Comparison of ENCODE assay signal across 28 mouse cellular contexts in genomic region chr3:96902336-96902999, GRCm38 (mm10). TPM values are rescaled to one million over a fixed set of nuclear protein-coding genes. Genes with fewer than 3 reads are reported as not detected.
A peak's percentile ranks its signal among the peaks of the same experiment; 100 is the strongest.
DNase-seq lines count a peak whose midpoint lies in the region; ATAC-seq and TF ChIP-seq lines count a peak whose summit lies in the region.
"Had no signal": no experiment of that assay in that cellular context is flagged by ENCODE, and none has a peak within 500 bp of the region (broad histone marks: within the 10 kb centered on the region; RNA-seq: fewer than 3 reads in every experiment).

No protein-coding gene starts in this region.

- no peak for TF ChIP-seq POLR2A in liver, adult 2 months (IDR thresholded peaks at IDR 0.05; ENCODE audit: extremely low read depth, insufficient read depth, low read length)
- no peak for TF ChIP-seq POLR2A in thymus, adult 2 months (IDR thresholded peaks at IDR 0.05; ENCODE audit: control insufficient read depth, extremely low read depth, insufficient read depth, low read length, poor library complexity)

- no peak overlapping the region for H3K4me3 ChIP-seq in liver, adult 2 months (ENCODE audit: insufficient read depth, low read depth, low read length)
- H3K4me3 ChIP-seq in liver, postnatal 0 days (ENCODE audit: low read depth, low read length) = no peak overlapping the region
- H3K4me3 ChIP-seq in thymus, adult 2 months (ENCODE audit: control insufficient read depth, insufficient read depth, low read length) = no peak overlapping the region
- H3K4me3 ChIP-seq: embryonic facial prominence, embryonic 12.5 days; forebrain, embryonic 15.5 days; heart, embryonic 10.5 days; hindbrain, embryonic 13.5 days had no signal

- H3K79me2 ChIP-seq in liver, adult 2 months (ENCODE audit: control insufficient read depth, insufficient read depth, low read length) = no peaks in the 10 kb centered on the region; the same call in 1 of the 2 replicates

- no peaks in the 10 kb centered on the region for H3K27me3 ChIP-seq in liver, adult 2 months (ENCODE audit: control insufficient read depth, insufficient read depth, low read length)
- no peaks in the 10 kb centered on the region for H3K27me3 ChIP-seq in liver, postnatal 0 days (ENCODE audit: insufficient read depth, low read length)
- H3K27me3 ChIP-seq in thymus, adult 2 months (ENCODE audit: control insufficient read depth, insufficient read depth, low read length) = no peaks in the 10 kb centered on the region
- H3K27me3 ChIP-seq: forebrain, embryonic 15.5 days; Patski had no signal

- no peak for TF ChIP-seq EP300 in liver, postnatal 0 days (IDR thresholded peaks at IDR 0.05; ENCODE audit: low read depth)

- H3K27ac ChIP-seq in liver, adult 2 months (replicated peaks; ENCODE audit: insufficient read depth, low read depth, low read length) = no peak overlapping the region
- H3K27ac ChIP-seq in liver, postnatal 0 days (ENCODE audit: low read depth) = no peak overlapping the region
- no peak overlapping the region for H3K27ac ChIP-seq in thymus, adult 2 months (ENCODE audit: control insufficient read depth, insufficient read depth, low read length)
- H3K27ac ChIP-seq: embryonic facial prominence, embryonic 12.5 days; forebrain, embryonic 15.5 days; heart, embryonic 10.5 days; hindbrain, embryonic 13.5 days had no signal

- DNase-seq in heart, adult 11 months = peak; percentile 58
- DNase-seq in heart, postnatal 14 days = no peak
- DNase-seq in liver, adult 2 months (ENCODE audit: extremely low read depth, low read depth, low spot score) = peak; percentile 47
- DNase-seq in liver, postnatal 0 days = no peak
- peak; percentile 9 for DNase-seq in c-Kit-positive CD71-positive TER-119-positive erythroid progenitor cells, embryonic 14.5 days (ENCODE audit: low spot score)
- DNase-seq in large intestine, adult 2 months (ENCODE audit: low read depth, low spot score) = peak; percentile 35
- no peak for DNase-seq in thymus, adult 2 months
- no peak for DNase-seq in Muller cell, postnatal 12 days (ENCODE audit: inconsistent ontology term)
- DNase-seq: adrenal gland, postnatal 14 days; B cell, adult 2 months; cerebellum, adult 8-10 months; cerebellum, postnatal 14 days; gastrocnemius, postnatal 36 days; heart, adult 18-20 months; heart, postnatal 10 days had no signal

- no peak overlapping the region for H3K9ac ChIP-seq in liver, adult 2 months (ENCODE audit: low read depth, low read length)
- H3K9ac ChIP-seq in liver, postnatal 0 days (replicated peaks) = no peak overlapping the region
- H3K9ac ChIP-seq: embryonic facial prominence, embryonic 12.5 days; forebrain, embryonic 15.5 days; hindbrain, embryonic 13.5 days had no signal

- 43% methylated on average over 4 of the region's 4 CpGs for WGBS in liver, adult 2 months
- 67% methylated on average over 4 of the region's 4 CpGs for WGBS in liver, postnatal 0 days (ENCODE audit: insufficient replicate concordance)
- 34% methylated on average over 4 of the region's 4 CpGs for WGBS in large intestine, adult 2 months
- WGBS in thymus, adult 2 months = 98% methylated on average over 4 of the region's 4 CpGs

- ATAC-seq in liver, postnatal 0 days = no peak
- ATAC-seq: activated CD4-positive, CD25-positive, alpha-beta regulatory T cell, adult 4 months; CD4-positive, CD25-positive, alpha-beta regulatory T cell, adult 4 months; forebrain, embryonic 15.5 days; Patski had no signal

- TF ChIP-seq CTCF in liver, adult 2 months (IDR thresholded peaks at IDR 0.05; ENCODE audit: low read depth, low read length) = no peak
- TF ChIP-seq CTCF in liver, postnatal 0 days (IDR thresholded peaks at IDR 0.05; ENCODE audit: low read depth) = no peak
- TF ChIP-seq CTCF in thymus, adult 2 months (IDR thresholded peaks at IDR 0.05; ENCODE audit: borderline replicate concordance, control insufficient read depth, extremely low read depth, insufficient read depth, low read length, poor library complexity) = no peak

- peaks cover 7% of the 10 kb centered on the region for H3K36me3 ChIP-seq in liver, adult 2 months (ENCODE audit: control insufficient read depth, insufficient read depth, low read length)
- peaks cover 7% of the 10 kb centered on the region for H3K36me3 ChIP-seq in liver, postnatal 0 days (replicated peaks; ENCODE audit: insufficient read depth, low read length)
- no peaks in the 10 kb centered on the region for H3K36me3 ChIP-seq in thymus, adult 2 months (ENCODE audit: control insufficient read depth, insufficient read depth, low read length)
- H3K36me3 ChIP-seq: forebrain, embryonic 15.5 days had no signal

- H3K4me1 ChIP-seq in liver, adult 2 months (ENCODE audit: control insufficient read depth, insufficient read depth, low read length) = peaks cover 7% of the 10 kb centered on the region; the same call in 1 of the 2 replicates
- H3K4me1 ChIP-seq in liver, postnatal 0 days (ENCODE audit: insufficient read depth) = peaks cover 14% of the 10 kb centered on the region
- no peaks in the 10 kb centered on the region; the same call in 1 of the 2 replicates for H3K4me1 ChIP-seq in thymus, adult 2 months (replicated peaks; ENCODE audit: control insufficient read depth, insufficient read depth, low read length)

- no peaks in the 10 kb centered on the region for H3K9me3 ChIP-seq in liver, postnatal 0 days (ENCODE audit: low read length)
- H3K9me3 ChIP-seq: embryonic facial prominence, embryonic 12.5 days; forebrain, embryonic 15.5 days; G1E; heart, embryonic 10.5 days; hindbrain, embryonic 13.5 days had no signal

- no peak overlapping the region for H3K4me2 ChIP-seq in liver, postnatal 0 days (ENCODE audit: low read depth, low read length)
- H3K4me2 ChIP-seq: embryonic facial prominence, embryonic 12.5 days; forebrain, embryonic 15.5 days; hindbrain, embryonic 13.5 days had no signal

- intact Hi-C loops in heart, postnatal 14 days (cut with DNase I) = loop anchor here (5.0 kb wide), 1 partner anchor 85 kb away; no protein-coding TSS in a partner anchor

RNA-seq across cellular contexts. Expression of gene Gja5, which starts 2.0 kb away (rescaled TPM):
- 10 to 100 TPM; 12.2 to 18.4 TPM for total RNA-seq in heart, postnatal 14 days (2021)
- total RNA-seq in liver, adult 2 months (2014; rRNA removed) = 0.55 and 0.87 TPM in 2 replicates
- 0.51 and 0.82 TPM in 2 replicates for polyA plus RNA-seq in liver, adult 2 months (2012; rRNA removed)
- 1.4 TPM in 2 replicates for polyA plus RNA-seq in liver, postnatal 0 days (2015; fragmentation: Nextera tagmentation; extraction: Ambion mirVana)
- polyA plus RNA-seq in large intestine, adult 2 months (2012; rRNA removed) = 1.8 and 2.1 TPM in 2 replicates
- polyA plus RNA-seq in thymus, adult 2 months (2012; rRNA removed) = 1.2 and 2.1 TPM in 2 replicates
- total RNA-seq: hematopoietic stem cell, adult 5-6 weeks had no signal
- polyA plus RNA-seq: CD4-positive, CD25-positive, alpha-beta regulatory T cell, adult 4 months had no signal

RNA-seq across cellular contexts. Expression of gene Gpr89, which starts 2.7 kb away (rescaled TPM):
- 10 to 100 TPM; 19.0 to 21.0 TPM for total RNA-seq in heart, postnatal 14 days (2021)
- total RNA-seq in liver, adult 2 months (2014; rRNA removed) = 18.7 and 20.4 TPM in 2 replicates
- polyA plus RNA-seq in liver, adult 2 months (2012; rRNA removed) = 25.5 and 26.5 TPM in 2 replicates
- polyA plus RNA-seq in liver, postnatal 0 days (2015; fragmentation: Nextera tagmentation; extraction: Ambion mirVana) = 20.0 and 21.1 TPM in 2 replicates
- 28.0 and 54.4 TPM in 2 replicates for polyA plus RNA-seq in large intestine, adult 2 months (2012; rRNA removed)
- 17.3 and 19.5 TPM in 2 replicates for polyA plus RNA-seq in thymus, adult 2 months (2012; rRNA removed)

RNA-seq across cellular contexts. Expression of gene Gja8, which starts 23.4 kb away (rescaled TPM):
- total RNA-seq in heart, postnatal 14 days (2021) = not detected
- not detected in 2 replicates for total RNA-seq in liver, adult 2 months (2014; rRNA removed)
- not detected in 2 replicates for polyA plus RNA-seq in liver, adult 2 months (2012; rRNA removed)
- polyA plus RNA-seq in liver, postnatal 0 days (2015; fragmentation: Nextera tagmentation; extraction: Ambion mirVana) = not detected in 2 replicates
- polyA plus RNA-seq in large intestine, adult 2 months (2012; rRNA removed) = not detected in 2 replicates
- polyA plus RNA-seq in thymus, adult 2 months (2012; rRNA removed) = 0.01 TPM in 2 replicates
- total RNA-seq: adrenal gland, adult 18-20 months; adrenal gland, postnatal 14 days; common myeloid progenitor, adult 5-6 weeks; gastrocnemius, adult 8-10 months; gastrocnemius, postnatal 36 days; heart, adult 18-20 months; heart, postnatal 10 days; hematopoietic stem cell, adult 5-6 weeks had no signal
- polyA plus RNA-seq: CD4-positive, CD25-positive, alpha-beta regulatory T cell, adult 4 months; forebrain, embryonic 11.5 days; G1E; heart, embryonic 10.5 days had no signal

Comparison
In these comparisons a context has a peak if more than half of its experiments do, and no peak if none do; other contexts are left out.
1. DNase-seq: peak in heart, adult 11 months (single experiment), liver, adult 2 months (single experiment), c-Kit-positive CD71-positive TER-119-positive erythroid progenitor cells, embryonic 14.5 days (single experiment) and large intestine, adult 2 months (single experiment); none in heart, postnatal 14 days (0 of 2), liver, postnatal 0 days (single experiment), thymus, adult 2 months (single experiment) and Muller cell, postnatal 12 days (single experiment).